Mouse (Mus musculus): ENCODE measurements around the gene Arid4b. TPM values are rescaled to one million over a fixed set of nuclear protein-coding genes. Genes with fewer than 3 reads are reported as not detected.
"Not testable (repeated sequence)": the region's sequence is repeated elsewhere in the genome, so short reads cannot be mapped to it uniquely, and the experiment has no call there.

Arid4b gene
- polyA plus RNA-seq, 1 experiment from 2014 or later = 87.2 TPM

GRCm38 (mm10) chr13:14026154-14026820 lies 36.7 kb upstream of the Arid4b start:
- 92% methylated on average over 6 of the region's 6 CpGs for WGBS
- Histone ChIP-seq H3K36me3 (ENCODE audit: control insufficient read depth, insufficient read depth, low read length) (0 out of 2 replicates have a peak, but pooled peaks cover 4% of the 10 kb centered on the region), H3K9me3 (ENCODE audit: control insufficient read depth, low read length) (no peaks in the 10 kb centered on the region), H3K9ac (ENCODE audit: low read length) (no peak overlapping the region), H3K4me2 (ENCODE audit: low read depth, severe bottlenecking) (no peak overlapping the region), H3K4me3 (ENCODE audit: low read depth, low read length) (no peak overlapping the region), H3K27me3 (ENCODE audit: control insufficient read depth, insufficient read depth, low read length) (no peaks in the 10 kb centered on the region), H3K4me1 (ENCODE audit: control insufficient read depth, insufficient read depth, low read length) (no peaks in the 10 kb centered on the region), H3K27ac (replicated peaks; ENCODE audit: low read depth, low read length) (no peak overlapping the region)
- DNase-seq (ENCODE audit: low spot score) (no peak), ATAC-seq (ENCODE audit: insufficient number of reproducible peaks, low FRiP score, low TSS enrichment, low read depth) (no peak)

- H3K36me3 ChIP-seq (ENCODE audit: control insufficient read depth, insufficient read depth, low read length) = no peaks in the 10 kb centered on the region
- no peaks in the 10 kb centered on the region for H3K27me3 ChIP-seq (ENCODE audit: control insufficient read depth, insufficient read depth, low read length)
- ATAC-seq (ENCODE audit: insufficient number of reproducible peaks, low FRiP score, low TSS enrichment, low read depth) = no peak
- DNase-seq (ENCODE audit: low spot score) = no peak
- H3K9ac ChIP-seq (ENCODE audit: low read length) = no peak overlapping the region
- no peaks in the 10 kb centered on the region for H3K9me3 ChIP-seq (ENCODE audit: control insufficient read depth, low read length)
- H3K4me1 ChIP-seq (ENCODE audit: control insufficient read depth, insufficient read depth, low read length) = no peaks in the 10 kb centered on the region
- 94% methylated on average over 5 of the region's 5 CpGs for WGBS
- no peak overlapping the region for H3K4me3 ChIP-seq (ENCODE audit: low read depth, low read length)
- no peak overlapping the region for H3K4me2 ChIP-seq (ENCODE audit: low read depth, severe bottlenecking)
- H3K27ac ChIP-seq (replicated peaks; ENCODE audit: low read depth, low read length) = no peak overlapping the region
Measured at GRCm38 (mm10) chr13:14033309-14034072, 29.5 kb upstream of the Arid4b start.

- ATAC-seq (ENCODE audit: insufficient number of reproducible peaks, low FRiP score, low TSS enrichment, low read depth) (no peak), DNase-seq (ENCODE audit: low spot score) (no peak)
- no peak overlapping the region for H3K4me3 ChIP-seq (ENCODE audit: low read depth, low read length)
- no peak overlapping the region for H3K27ac ChIP-seq (replicated peaks; ENCODE audit: low read depth, low read length)
- H3K4me1 ChIP-seq (ENCODE audit: control insufficient read depth, insufficient read depth, low read length) = no peaks in the 10 kb centered on the region
- no peak overlapping the region for H3K9ac ChIP-seq (ENCODE audit: low read length)
- H3K36me3 ChIP-seq (ENCODE audit: control insufficient read depth, insufficient read depth, low read length) = no peaks in the 10 kb centered on the region
- H3K9me3 ChIP-seq (ENCODE audit: control insufficient read depth, low read length) = no peaks in the 10 kb centered on the region
- H3K27me3 ChIP-seq (ENCODE audit: control insufficient read depth, insufficient read depth, low read length) = no peaks in the 10 kb centered on the region
- no peak overlapping the region for H3K4me2 ChIP-seq (ENCODE audit: low read depth, severe bottlenecking)
Measured at GRCm38 (mm10) chr13:14034073-14034348, 29.0 kb upstream of the Arid4b start.

GRCm38 (mm10) chr13:14035352-14035751 lies 27.7 kb upstream of the Arid4b start:
- not testable (repeated sequence) for H3K9ac ChIP-seq (ENCODE audit: low read length); H3K4me3 ChIP-seq (ENCODE audit: low read depth, low read length)
- 89% methylated on average over 3 of the region's 3 CpGs for WGBS

GRCm38 (mm10) chr13:14035875-14036630 lies 27.0 kb upstream of the Arid4b start:
- Histone ChIP-seq H3K4me2 (ENCODE audit: low read depth, severe bottlenecking) (no peak overlapping the region), H3K9ac (ENCODE audit: low read length) (no peak overlapping the region), H3K9me3 (ENCODE audit: control insufficient read depth, low read length) (no peaks in the 10 kb centered on the region), H3K27ac (replicated peaks; ENCODE audit: low read depth, low read length) (no peak overlapping the region), H3K36me3 (ENCODE audit: control insufficient read depth, insufficient read depth, low read length) (no peaks in the 10 kb centered on the region), H3K27me3 (ENCODE audit: control insufficient read depth, insufficient read depth, low read length) (no peaks in the 10 kb centered on the region), H3K4me3 (ENCODE audit: low read depth, low read length) (no peak overlapping the region), H3K4me1 (ENCODE audit: control insufficient read depth, insufficient read depth, low read length) (no peaks in the 10 kb centered on the region)
- ATAC-seq (ENCODE audit: insufficient number of reproducible peaks, low FRiP score, low TSS enrichment, low read depth) (no peak), DNase-seq (ENCODE audit: low spot score) (no peak)
- WGBS = 94% methylated on average over 11 of the region's 11 CpGs

More at GRCm38 (mm10) chr13:14035352-14035751, 27.7 kb upstream of the Arid4b start:
- H3K4me1 ChIP-seq (ENCODE audit: control insufficient read depth, insufficient read depth, low read length); H3K9me3 ChIP-seq (ENCODE audit: control insufficient read depth, low read length); H3K4me2 ChIP-seq (ENCODE audit: low read depth, severe bottlenecking); DNase-seq (ENCODE audit: low spot score); H3K36me3 ChIP-seq (ENCODE audit: control insufficient read depth, insufficient read depth, low read length); ATAC-seq (ENCODE audit: insufficient number of reproducible peaks, low FRiP score, low TSS enrichment, low read depth); H3K27ac ChIP-seq (replicated peaks; ENCODE audit: low read depth, low read length); H3K27me3 ChIP-seq (ENCODE audit: control insufficient read depth, insufficient read depth, low read length): not testable (repeated sequence)

GRCm38 (mm10) chr13:14038911-14039291 lies 24.1 kb upstream of the Arid4b start:
- no peak overlapping the region; the same call in 1 of the 2 replicates for H3K27ac ChIP-seq (replicated peaks; ENCODE audit: low read depth, low read length)
- H3K9ac ChIP-seq (ENCODE audit: low read length) = peak overlapping the region; percentile 90
- H3K4me1 ChIP-seq (ENCODE audit: control insufficient read depth, insufficient read depth, low read length) = no peaks in the 10 kb centered on the region
- ATAC-seq (ENCODE audit: insufficient number of reproducible peaks, low FRiP score, low TSS enrichment, low read depth) (peak; percentile 18; the same call in 1 of the 2 replicates), DNase-seq (ENCODE audit: low spot score) (no peak)
- H3K36me3 ChIP-seq (ENCODE audit: control insufficient read depth, insufficient read depth, low read length) = no peaks in the 10 kb centered on the region
- WGBS = 0% methylated on average over 8 of the region's 8 CpGs
- peak overlapping the region; percentile 91 for H3K4me2 ChIP-seq (ENCODE audit: low read depth, severe bottlenecking)
- peak overlapping the region; percentile 68 for H3K4me3 ChIP-seq (ENCODE audit: low read depth, low read length)
- no peaks in the 10 kb centered on the region for H3K9me3 ChIP-seq (ENCODE audit: control insufficient read depth, low read length)
- H3K27me3 ChIP-seq (ENCODE audit: control insufficient read depth, insufficient read depth, low read length) = no peaks in the 10 kb centered on the region

GRCm38 (mm10) chr13:14039292-14039965 lies 23.6 kb upstream of the Arid4b start, which contains the start of gene Tbce:
Gene Tbce (minus strand): TSS chr13:14039638.
- H3K4me3 ChIP-seq (ENCODE audit: low read depth, low read length) = peak within 1 kb of the TSS; percentile 68
- DNase-seq (ENCODE audit: low spot score) = peak; percentile 90
- H3K9ac ChIP-seq (ENCODE audit: low read length) = peak within 1 kb of the TSS; percentile 90
- ATAC-seq (ENCODE audit: insufficient number of reproducible peaks, low FRiP score, low TSS enrichment, low read depth) = peak; percentile 96
- WGBS = under 1% methylated on average over 35 of the region's 35 CpGs
- H3K27me3 ChIP-seq (ENCODE audit: control insufficient read depth, insufficient read depth, low read length) = no peaks in the 10 kb centered on the region
- peak within 1 kb of the TSS; percentile 92 for H3K27ac ChIP-seq (replicated peaks; ENCODE audit: low read depth, low read length)
- H3K4me2 ChIP-seq (ENCODE audit: low read depth, severe bottlenecking) = peak within 1 kb of the TSS; percentile 91
- H3K36me3 ChIP-seq (ENCODE audit: control insufficient read depth, insufficient read depth, low read length) = no peaks in the 10 kb centered on the region
- H3K4me1 ChIP-seq (ENCODE audit: control insufficient read depth, insufficient read depth, low read length) = no peaks in the 10 kb centered on the region
- no peaks in the 10 kb centered on the region for H3K9me3 ChIP-seq (ENCODE audit: control insufficient read depth, low read length)

GRCm38 (mm10) chr13:14040186-14040585 lies 22.8 kb upstream of the Arid4b start:
- peak overlapping the region; percentile 68 for H3K4me3 ChIP-seq (ENCODE audit: low read depth, low read length)
- peak overlapping the region; percentile 90 for H3K9ac ChIP-seq (ENCODE audit: low read length)
- no peaks in the 10 kb centered on the region for H3K27me3 ChIP-seq (ENCODE audit: control insufficient read depth, insufficient read depth, low read length)
- ATAC-seq (ENCODE audit: insufficient number of reproducible peaks, low FRiP score, low TSS enrichment, low read depth) (no peak), DNase-seq (ENCODE audit: low spot score) (no peak)
- no peak overlapping the region for H3K27ac ChIP-seq (replicated peaks; ENCODE audit: low read depth, low read length)
- 65% methylated on average over 5 of the region's 5 CpGs for WGBS
- H3K4me2 ChIP-seq (ENCODE audit: low read depth, severe bottlenecking) = peak overlapping the region; percentile 91
- H3K36me3 ChIP-seq (ENCODE audit: control insufficient read depth, insufficient read depth, low read length) = no peaks in the 10 kb centered on the region
- H3K9me3 ChIP-seq (ENCODE audit: control insufficient read depth, low read length) = no peaks in the 10 kb centered on the region
- H3K4me1 ChIP-seq (ENCODE audit: control insufficient read depth, insufficient read depth, low read length) = no peaks in the 10 kb centered on the region
